Mouse (Mus musculus): ENCODE data around the gene Ctsz.

Ctsz gene

GRCm38 (mm10) chr2:174441898-174442297 lies 3.1 kb upstream of the Ctsz start:
- no peak for DNase-seq (ENCODE audit: low spot score in 2 of 2)

GRCm38 (mm10) chr2:174439961-174440360 lies 1.1 kb upstream of the Ctsz start:
- DNase-seq (ENCODE audit: low spot score in 2 of 2) = no peak

- DNase-seq (ENCODE audit: low spot score in 2 of 2) = no peak
These were observed 605 bp upstream of the Ctsz start for GRCm38 (mm10) chr2:174439450-174439838.

GRCm38 (mm10) chr2:174438181-174438580 lies 658 bp downstream of the Ctsz start:
- DNase-seq (ENCODE audit: low spot score in 2 of 2) = no peak

GRCm38 (mm10) chr2:174437697-174437982 lies 1.2 kb downstream of the Ctsz start:
- peak; percentile 62 to 75 for DNase-seq (ENCODE audit: low spot score in 2 of 2)

GRCm38 (mm10) chr2:174436916-174437696 lies 1.7 kb downstream of the Ctsz start:
- DNase-seq (ENCODE audit: low spot score in 2 of 2) = no peak

- peak; percentile 45 to 77 for DNase-seq (ENCODE audit: low spot score in 2 of 2)
These were observed 2.6 kb downstream of the Ctsz start for GRCm38 (mm10) chr2:174436076-174436701.

GRCm38 (mm10) chr2:174434943-174435342 lies 3.9 kb downstream of the Ctsz start:
- no peak for DNase-seq (ENCODE audit: low spot score in 2 of 2)

- DNase-seq (ENCODE audit: low spot score in 2 of 2) = no peak
These were observed 9.7 kb downstream of the Ctsz start for GRCm38 (mm10) chr2:174428996-174429591.

GRCm38 (mm10) chr2:174428076-174428835 lies 10.6 kb downstream of the Ctsz start:
- DNase-seq (ENCODE audit: low spot score in 2 of 2) = no peak

- no peak for DNase-seq (ENCODE audit: low spot score in 2 of 2)
These were observed 12.0 kb downstream of the Ctsz start for GRCm38 (mm10) chr2:174426856-174427255.

- no peak for DNase-seq (ENCODE audit: low spot score in 2 of 2)
These were observed 14.3 kb downstream of the Ctsz start for GRCm38 (mm10) chr2:174424301-174425085.

GRCm38 (mm10) chr2:174421107-174421506 lies 17.7 kb downstream of the Ctsz start:
- DNase-seq (ENCODE audit: low spot score in 2 of 2) = no peak

- DNase-seq (ENCODE audit: low spot score in 2 of 2) = peak; percentile 96 to 99
These were observed 23.0 kb downstream of the Ctsz start, which contains the start of gene Nelfcd for GRCm38 (mm10) chr2:174415731-174416310. Nelfcd (plus strand) TSS chr2:174415804.

- DNase-seq (ENCODE audit: low spot score in 2 of 2) = no peak
These were observed 23.7 kb downstream of the Ctsz start for GRCm38 (mm10) chr2:174415001-174415730.

- peak in 1 of 2 experiments; percentile 61 for DNase-seq (ENCODE audit: low spot score in 2 of 2)
These were observed 25.7 kb downstream of the Ctsz start for GRCm38 (mm10) chr2:174413127-174413526.

- no peak for DNase-seq (ENCODE audit: low spot score in 2 of 2)
These were observed 28.6 kb downstream of the Ctsz start for GRCm38 (mm10) chr2:174410222-174410621.

GRCm38 (mm10) chr2:174400396-174400795 lies 38.4 kb downstream of the Ctsz start:
- DNase-seq (ENCODE audit: low spot score in 2 of 2) = no peak

- DNase-seq (ENCODE audit: low spot score in 2 of 2) = no peak
These were observed 41.0 kb downstream of the Ctsz start for GRCm38 (mm10) chr2:174397881-174398280.

GRCm38 (mm10) chr2:174397065-174397464 lies 41.8 kb downstream of the Ctsz start:
- no peak for DNase-seq (ENCODE audit: low spot score in 2 of 2)
